Mouse (Mus musculus): Measurements from ENCODE around the gene Rarb.

Gene Rarb

DNA sequence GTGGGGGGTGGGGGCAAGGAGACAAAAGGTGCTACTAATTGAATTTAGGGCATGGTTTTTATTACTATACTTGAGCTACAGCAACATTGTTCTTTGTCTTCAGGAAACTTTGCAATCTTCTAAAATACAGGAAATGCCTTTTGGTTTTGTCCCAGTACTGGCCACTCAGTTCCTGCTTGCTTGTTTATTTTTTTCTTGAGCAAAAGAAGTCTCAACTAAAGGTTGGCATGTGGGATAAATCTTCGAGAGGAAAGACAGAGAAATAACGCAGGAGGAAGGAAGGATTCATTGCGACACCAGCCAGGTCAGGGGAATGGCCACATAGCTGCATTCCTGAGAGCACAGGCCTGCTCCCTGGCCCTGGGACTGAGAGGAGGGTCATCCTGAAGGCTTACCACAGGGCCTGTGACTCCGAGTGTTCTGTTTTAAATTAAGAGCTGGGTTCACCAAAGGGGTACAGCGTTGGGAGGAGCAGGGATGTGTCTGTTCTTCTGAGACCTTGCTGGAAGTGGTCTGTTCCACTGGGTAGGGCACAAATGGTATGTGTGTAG, 215.8 kb downstream of the Rarb start:
- ChIA-PET POLR2A (no interaction called here), CTCF (no interaction called here)

DNA sequence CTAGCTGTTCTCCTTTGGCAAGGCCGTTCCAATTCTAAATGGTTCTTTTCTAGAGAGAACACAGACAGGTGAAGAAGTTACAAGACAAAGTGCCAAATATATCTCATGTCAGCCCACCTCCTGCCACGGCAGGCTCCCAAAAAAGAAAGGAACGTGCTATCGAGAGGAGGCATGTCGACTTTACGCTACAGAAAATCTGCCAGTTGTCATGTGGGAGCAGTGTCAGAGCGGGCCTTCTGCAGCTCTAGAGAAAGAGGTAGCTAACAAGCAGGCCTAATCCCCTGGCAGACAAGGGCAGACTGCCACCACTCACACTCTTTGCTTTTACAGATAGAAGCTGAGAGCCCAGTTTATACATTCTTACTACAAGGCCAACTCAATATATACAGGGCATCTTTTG, 219.7 kb downstream of the Rarb start:
- ChIA-PET POLR2A (no interaction called here), CTCF (no interaction called here)

DNA sequence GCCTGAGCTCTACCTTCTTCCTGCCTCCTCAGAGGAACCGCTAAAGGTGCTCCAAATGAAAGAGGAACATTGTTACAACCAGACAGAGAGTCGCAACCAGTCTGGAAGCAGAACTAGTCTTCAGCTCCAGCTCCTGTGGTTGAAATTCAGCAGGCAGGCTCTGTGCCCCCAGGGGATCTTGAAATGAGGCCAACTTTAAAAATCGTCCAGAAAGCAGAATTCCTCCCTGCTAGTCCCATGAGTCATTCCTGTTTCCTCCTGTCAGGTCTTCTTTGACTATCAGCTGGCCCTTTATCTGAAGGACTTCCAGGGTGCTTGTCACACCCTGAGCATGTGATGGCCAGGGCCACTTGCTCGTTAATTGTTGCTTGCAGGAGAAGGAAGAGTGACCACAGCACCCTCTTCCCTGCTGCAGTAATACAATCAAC, 220.9 kb downstream of the Rarb start:
- POLR2A ChIA-PET = no interaction called here
- CTCF ChIA-PET = no interaction called here

DNA sequence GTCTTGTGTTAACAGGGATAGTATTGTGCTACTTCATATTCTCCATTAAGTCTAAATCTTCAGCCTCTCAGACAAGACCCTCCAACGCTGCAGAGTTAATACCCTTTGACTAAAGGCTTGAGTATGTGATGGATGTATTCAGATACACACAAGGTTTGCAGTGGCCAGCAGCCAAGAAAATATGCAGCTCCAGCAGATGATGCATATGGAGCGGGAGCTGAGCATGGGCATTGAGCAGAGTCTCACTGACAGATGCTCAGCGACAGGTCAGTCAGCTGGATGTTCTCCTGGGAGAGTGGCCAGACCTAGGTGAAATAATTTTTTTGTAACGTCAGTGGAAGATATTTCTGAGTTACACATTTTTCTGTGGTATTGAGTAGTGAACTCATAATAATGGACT, 229.8 kb downstream of the Rarb start:
- ChIA-PET POLR2A (no interaction called here), CTCF (no interaction called here)

DNA sequence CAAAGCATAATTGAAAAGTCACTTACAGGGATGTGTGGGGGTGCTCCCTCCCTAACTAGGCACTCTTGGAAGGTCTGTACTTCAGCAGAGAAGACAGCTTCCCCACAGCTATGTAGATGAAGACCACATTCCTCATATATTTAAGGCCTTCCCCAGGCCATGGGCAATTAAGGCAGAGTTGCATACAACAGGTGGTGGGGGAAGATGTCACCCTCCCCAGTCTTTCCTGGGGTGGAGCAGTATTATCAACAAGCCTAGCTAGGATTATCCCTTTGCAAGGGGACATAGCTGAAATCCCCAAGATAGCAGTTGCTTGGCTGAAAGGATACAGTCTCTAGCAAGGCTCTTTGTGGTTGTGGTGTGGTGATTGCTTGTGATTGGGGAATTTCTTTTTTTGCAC, 240.9 kb downstream of the Rarb start:
- ChIA-PET POLR2A (interaction anchor here in 1 of 4 experiments (0.5 kb wide), 1 partner anchor 54 kb away, joined by 3 read pairs; no protein-coding TSS in a partner anchor), CTCF (no interaction called here)

DNA sequence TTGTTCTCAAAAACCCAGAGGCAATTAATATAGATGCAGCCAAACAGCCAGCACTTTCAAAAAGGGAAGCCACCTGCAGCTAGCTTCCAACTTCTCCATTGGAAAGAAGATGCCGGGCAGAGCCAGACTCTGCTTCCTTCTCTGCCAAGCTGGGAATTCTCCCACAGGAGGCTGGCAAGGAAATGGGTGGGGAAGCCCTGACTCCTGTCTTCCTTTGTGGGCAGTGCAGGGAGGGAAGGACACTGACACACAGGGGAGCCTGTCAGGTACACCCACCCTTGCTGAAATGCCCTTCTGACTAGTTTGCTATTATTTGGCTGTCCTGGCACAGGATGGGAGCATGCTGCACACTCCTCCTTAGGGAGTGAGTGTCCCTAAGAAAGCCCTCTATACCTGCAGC, 241.9 kb downstream of the Rarb start:
- CTCF ChIA-PET = no interaction called here
- POLR2A ChIA-PET = no interaction called here

DNA sequence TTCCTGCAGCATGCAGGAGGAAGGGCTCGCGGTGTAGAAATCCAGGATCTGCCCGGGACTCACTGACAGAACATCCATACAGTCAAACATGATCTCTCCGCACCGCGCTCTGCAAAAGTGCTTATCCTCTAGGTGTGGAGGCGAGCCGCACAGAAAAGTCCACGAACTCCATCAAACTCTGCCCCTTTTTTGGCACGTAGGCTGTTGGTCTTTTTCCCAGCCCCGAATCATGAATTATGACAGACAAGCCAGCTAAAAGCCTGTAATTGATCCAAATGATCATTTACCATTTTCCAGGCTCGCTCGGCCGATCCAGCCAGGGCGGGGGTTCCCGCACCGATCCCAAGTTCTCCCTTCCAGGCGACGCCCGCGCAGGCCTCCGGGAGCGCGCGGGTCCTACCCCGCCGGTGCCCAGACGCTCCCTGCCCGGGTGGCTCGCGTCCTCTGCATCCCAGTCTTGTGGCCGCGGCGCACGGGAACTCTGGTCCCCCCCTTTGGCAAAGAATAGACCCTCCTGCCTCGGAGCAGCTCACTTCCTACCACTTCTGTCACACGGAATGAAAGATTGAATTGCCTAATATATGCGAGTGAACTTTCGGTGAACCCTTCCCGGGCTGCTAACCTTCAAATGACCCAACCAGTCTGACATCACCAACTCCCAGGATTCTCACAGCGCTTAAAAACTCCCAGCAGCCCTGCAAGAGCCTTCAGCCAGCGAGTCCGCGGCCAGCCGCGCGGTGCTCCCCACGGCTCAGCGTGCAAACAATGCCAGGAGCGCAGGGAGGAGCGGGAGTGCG, 243.8 kb downstream of the Rarb start:
- POLR2A ChIA-PET = interaction anchor here in 1 of 4 experiments (0.7 to 1.0 kb wide), 3 partner anchors 10 to 28 kb away, joined by 3 to 7 read pairs (median 3); no protein-coding TSS in a partner anchor
- CTCF ChIA-PET = interaction anchor here in 1 of 4 experiments (1.0 kb wide), 1 partner anchor 141 kb away, joined by 3 read pairs; no protein-coding TSS in a partner anchor

DNA sequence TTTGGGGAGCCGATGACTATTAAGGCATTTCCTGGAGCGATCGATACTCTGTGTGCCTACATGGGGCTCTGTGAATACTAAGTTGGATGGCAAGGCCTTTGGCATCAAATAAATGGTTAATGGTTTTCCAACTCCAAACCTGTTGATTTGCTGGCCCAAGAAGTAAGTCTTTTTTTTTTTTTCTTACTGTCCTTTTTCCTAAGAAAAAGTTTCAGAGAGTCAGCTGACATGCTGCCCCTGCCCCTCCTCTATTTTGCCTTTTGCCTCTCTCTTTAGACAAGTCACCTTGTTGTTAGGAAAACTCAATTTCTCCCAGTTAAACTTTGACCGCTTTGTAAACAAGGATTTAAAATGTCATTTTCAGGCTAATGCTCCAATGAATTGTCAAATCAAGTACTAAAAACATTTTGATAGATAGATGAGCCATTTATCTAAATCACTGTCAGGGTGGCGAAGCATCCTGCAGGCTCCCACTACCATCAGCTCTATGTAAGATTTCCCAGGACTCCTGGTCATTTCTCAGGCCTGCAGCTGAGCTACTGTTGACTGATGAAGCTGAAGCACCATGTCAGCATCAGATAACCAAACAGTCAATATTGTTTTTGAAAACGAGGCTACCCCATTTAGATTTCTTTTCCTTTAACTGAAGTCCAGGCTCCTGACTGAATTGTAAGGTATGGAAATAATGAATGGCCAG, 245.3 kb downstream of the Rarb start:
- CTCF ChIA-PET = no interaction called here
- POLR2A ChIA-PET = no interaction called here

DNA sequence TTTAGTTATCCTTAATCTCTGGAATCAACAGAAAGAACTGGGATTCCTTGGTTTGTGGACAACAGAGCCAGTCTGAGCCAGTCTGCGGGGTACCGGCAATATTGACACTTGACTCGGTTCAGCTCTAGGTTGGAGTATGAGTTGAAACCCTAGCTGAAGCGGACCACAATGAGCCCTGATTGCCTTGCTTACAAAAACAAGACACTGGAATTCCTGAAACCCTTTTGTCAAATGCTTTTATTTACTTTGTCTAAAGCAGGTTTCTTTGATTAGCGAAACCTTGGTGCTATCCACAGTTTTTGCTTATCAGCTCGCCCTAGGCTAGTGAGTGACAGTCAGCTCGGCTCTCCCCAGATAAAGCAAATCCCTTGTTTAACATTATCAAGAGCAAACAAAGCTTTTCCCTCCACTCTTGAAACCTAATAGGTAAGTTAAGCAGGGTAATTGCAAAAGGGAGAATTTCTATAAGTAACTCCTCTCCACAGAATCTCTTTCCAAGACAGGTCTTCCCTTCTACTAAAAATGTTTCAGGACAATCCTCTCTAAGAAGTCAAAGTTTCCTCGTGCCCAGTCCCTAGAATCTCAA, 246.1 kb downstream of the Rarb start:
- POLR2A ChIA-PET = interaction anchor here in 1 of 4 experiments (0.6 kb wide), 2 partner anchors 32 to 566 kb away, joined by 3 to 5 read pairs; no protein-coding TSS in a partner anchor
- CTCF ChIA-PET = no interaction called here

DNA sequence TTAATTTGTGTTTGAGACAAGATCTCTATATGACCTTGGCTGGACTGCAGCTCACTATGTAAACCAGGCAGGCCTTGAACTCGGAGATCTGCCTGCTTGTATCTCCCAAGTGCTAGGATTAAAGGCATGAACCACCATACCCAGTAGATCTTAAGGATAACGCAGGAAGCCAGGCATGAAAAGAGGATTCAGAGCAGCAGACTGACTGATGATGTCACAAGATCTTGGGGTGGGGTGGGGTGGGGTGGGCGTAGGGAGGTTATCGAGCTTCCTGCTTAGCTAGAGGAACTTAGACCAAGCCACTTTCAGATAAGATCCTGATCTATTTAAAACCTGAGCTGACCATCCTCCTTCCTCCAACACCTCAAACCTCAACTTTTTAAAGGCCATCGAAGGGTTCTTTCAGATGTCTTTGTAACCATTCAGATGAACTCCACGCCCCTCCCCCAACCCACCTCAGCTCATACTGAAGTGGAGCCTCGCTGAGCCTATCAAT, 249.4 kb downstream of the Rarb start:
- POLR2A ChIA-PET = interaction anchor here in 1 of 4 experiments (0.8 to 1.1 kb wide), 2 partner anchors 10 to 14 kb away, joined by 3 read pairs; no protein-coding TSS in a partner anchor
- CTCF ChIA-PET = no interaction called here

DNA sequence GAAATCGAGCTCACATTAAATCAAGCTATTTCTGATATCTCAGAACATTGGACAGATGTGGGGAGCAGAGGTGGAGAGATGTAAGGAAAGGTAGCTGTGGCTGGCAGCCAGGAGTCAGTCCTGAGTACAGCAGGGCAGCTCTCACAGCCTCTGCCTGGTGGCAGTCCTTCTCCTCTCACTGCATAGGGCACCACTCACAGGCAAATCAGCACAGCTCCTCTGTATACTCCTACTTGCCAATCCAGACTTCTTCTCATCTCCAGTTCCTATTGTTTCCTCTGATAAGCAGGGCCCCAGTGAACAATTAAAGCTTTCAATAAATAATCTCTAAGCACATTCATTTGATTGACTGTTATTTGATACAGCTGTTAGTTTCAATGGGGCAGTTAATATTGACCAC, 252.0 kb downstream of the Rarb start:
- POLR2A ChIA-PET = no interaction called here
- CTCF ChIA-PET = no interaction called here

DNA sequence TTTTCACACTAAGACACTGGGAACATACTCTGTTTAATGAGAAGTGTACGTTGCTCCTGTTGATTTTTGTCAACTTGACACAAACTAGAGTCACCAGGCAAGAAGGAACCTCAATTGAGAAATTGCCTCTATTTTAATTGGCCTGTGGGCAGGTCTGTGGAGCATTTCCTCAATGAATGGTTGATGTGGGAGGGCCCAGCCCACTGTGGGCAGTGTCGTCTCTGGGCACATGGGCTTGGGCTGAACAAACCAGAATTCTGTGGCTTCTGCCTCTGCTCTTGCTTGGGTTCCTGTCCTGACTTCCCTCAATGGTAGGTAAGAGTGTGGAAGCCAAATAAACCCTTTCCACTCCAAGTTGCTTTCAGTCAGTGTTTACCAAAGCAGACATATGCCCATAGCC, 255.0 kb downstream of the Rarb start:
- POLR2A ChIA-PET = no interaction called here
- CTCF ChIA-PET = no interaction called here

DNA sequence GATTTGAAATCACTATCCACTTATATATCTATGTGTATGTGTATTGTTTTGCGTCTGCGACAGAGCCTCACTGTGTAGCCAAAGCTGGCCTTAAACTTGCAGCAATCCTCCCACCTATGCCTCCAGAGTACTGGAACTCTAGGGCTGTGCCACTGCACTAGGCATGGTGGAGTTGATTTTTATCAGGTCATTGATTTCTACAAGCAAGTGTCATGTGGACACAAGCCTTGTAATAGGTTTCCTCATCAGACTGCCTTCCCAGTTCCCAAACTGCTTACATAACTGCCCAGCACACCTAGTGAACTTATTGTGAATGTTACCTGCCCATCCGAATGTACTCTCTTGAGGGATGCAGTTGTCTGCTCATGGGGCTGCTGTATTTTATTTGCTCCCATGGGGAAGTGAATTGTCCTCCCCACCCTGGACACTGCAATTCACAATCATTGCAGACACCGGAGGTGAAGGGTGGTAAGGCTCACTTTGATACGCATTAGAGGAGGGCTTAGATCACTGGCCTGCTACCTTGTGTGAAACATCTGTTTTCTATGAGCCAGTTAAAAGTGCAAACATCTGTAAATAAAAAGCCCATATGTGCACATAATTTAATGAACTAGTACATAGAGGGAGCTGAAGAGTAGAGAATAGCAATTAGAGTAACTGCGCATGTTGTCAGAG, 257.3 kb downstream of the Rarb start:
- ChIA-PET CTCF (no interaction called here), POLR2A (no interaction called here)

DNA sequence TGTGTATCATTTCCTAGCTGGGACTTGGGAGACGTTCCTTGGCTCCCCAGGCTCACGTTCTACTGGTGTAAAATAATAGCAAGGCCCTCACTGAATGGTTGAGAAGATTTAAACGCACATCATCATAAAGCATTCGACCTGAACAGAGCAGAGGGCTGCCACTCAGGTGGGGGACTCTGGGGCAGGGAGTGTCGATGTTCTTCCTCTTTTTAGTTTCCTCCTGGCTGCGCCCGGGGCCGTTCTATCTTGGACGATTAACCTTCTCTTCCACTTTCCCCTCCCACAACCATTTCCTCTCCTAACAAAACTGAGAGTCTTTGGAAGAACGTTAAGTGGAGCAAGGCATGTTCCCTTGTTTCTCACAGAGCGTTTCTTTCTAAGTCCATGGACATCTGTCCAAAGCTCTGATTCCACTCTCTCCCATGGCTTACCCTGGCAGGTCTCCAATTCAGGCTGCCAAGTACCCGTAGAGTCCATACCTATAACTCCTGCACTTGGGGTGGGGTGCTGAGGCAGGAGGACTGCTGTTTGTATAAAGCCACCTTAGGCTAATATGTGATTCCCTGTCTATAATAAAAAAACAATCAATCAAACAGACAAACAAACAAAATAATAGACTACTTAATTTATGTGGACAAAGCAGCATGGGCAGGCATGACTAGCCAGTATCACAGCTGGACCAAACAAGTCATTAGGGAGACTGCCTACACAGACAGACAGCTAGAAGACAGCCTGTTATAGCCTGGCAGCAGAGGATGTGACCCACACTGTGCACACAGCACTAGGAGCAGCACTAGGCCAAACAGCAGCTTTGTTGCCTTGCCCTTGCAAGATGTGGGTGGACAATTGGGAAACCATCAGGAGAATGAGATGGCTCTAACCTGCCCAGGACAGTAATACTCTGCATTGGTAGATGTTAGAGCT, 259.4 kb downstream of the Rarb start:
- CTCF ChIA-PET = no interaction called here

DNA sequence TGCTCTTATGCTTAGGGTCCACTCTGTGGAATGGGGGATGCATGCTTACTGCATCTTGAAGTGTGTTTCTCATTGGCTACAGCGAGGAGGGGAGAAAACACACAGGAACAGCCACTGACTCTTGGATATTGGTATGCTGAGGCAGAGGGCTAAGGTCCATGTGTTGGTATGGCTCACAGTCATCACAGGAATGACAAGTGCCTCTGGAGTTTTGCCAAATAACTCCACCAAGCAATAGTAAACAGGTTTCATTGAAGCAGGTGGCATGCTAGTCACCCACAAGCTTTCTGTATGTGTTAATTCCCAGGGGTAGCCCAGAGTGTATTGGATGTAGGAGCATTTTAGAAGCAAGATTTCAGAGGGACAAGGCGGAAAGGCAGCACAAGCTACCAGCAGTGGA, 260.9 kb downstream of the Rarb start:
- ChIA-PET POLR2A (no interaction called here), CTCF (no interaction called here)

More for the DNA sequence above, 259.4 kb downstream of the Rarb start:
- POLR2A ChIA-PET = interaction anchor here in 1 of 4 experiments (1.2 to 1.4 kb wide), 2 partner anchors 10 to 15 kb away, joined by 3 read pairs; no protein-coding TSS in a partner anchor

DNA sequence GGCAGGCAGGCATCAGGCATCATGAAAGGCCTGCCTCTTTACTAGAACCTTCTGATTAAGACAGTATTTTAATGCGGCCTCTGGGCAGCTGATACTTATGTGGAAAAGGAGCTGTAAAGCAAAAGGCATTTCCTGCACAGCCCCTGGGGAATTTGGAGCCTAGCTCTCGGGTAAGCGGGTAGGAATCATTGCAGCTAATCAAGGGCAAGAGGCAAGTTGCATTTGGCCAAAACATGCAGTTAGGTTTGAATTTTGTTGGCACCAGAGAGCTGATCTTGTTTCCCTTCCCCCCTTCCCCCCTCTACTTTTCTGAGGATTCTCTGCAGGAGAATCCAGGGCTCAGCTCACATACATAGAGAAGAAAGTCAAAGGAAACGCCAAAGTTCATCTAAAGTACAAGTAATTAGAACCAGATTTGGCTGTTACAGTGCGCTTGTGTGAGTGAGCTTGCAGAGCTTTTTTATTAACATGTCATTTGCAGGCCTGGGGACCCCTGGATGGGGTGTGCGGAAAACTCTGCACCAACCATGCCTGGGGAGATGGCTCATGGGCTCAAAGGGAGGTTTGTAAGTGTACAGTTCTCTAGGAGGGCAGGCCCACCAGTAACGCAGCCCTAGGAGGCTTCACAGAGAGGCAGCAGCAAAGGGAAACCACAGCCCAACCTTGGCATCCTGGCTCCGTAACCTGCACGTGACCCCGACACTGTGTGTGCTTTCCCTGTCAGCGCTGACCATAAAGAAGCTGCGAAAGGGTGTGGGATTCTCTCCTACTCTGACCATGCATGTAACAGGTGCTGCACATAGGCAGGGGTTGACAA, 264.1 kb downstream of the Rarb start:
- ChIA-PET CTCF (no interaction called here), POLR2A (interaction anchor here in 1 of 4 experiments (0.6 kb wide), 1 partner anchor 9 kb away, joined by 3 read pairs; no protein-coding TSS in a partner anchor)

DNA sequence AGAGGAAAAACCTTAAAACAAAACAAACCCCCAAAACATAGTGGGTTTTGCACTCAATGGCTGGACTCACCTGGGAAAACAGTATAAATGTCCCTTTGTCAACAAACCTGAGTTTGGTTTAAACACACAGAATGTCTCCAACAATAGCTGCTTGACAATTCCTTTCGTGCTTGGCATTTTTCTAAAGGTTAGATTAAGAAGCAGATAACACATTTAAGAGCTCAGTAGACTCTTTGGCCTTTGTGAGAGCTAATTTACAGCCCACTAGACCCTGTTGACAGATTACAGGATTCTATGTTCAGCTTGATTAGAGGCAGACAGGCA, 264.7 kb downstream of the Rarb start:
- ChIA-PET POLR2A (no interaction called here), CTCF (no interaction called here)

DNA sequence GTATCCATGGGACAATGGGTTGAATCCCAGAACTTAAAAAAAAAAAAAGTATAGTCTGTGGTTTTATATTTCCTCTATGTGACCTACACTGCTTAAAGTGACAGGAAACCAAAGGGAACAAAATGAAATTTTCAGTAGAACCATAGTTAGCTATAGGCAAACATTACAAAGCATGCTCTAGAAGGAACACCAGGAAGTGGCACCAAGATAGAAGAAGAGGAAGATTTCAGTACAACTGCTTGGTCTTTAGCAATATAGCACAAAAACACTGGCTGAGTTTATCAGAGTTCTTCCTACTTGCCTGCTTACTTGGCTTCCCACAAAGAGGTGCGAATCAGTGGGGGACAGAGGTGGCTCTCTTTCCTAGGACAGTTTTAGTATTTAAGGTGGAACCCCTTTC, 266.7 kb downstream of the Rarb start:
- POLR2A ChIA-PET = no interaction called here
- CTCF ChIA-PET = no interaction called here

All from embryonic stem cell, embryonic (primary cell).